Mouse (Mus musculus) layer of hippocampus, postnatal 25 days (tissue): ENCODE results near the gene Frmd4b. TPM values are rescaled to one million over a fixed set of nuclear protein-coding genes. Genes with fewer than 3 reads are reported as not detected.

Experiments
- DNase-seq, 2 experiments: peaks; one replicate each; pipeline ENCODE4 v3.0.0; 2022; ENCODE audit warnings: mixed read lengths in 2 of 2, low spot score in 1 of 2; ENCODE audit errors: extremely low spot score in 1 of 2
- total RNA-seq, 2 experiments: library from RNA; stranded (reverse); gene quantifications; 2 replicates each; pipeline ENCODE4 v1.2.3; 2021

Gene Frmd4b
- total RNA-seq, 2 experiments from 2014 or later: 26.8 to 35.0 TPM

GRCm38 (mm10) chr6:97341628-97342027 lies 275.7 kb downstream of the Frmd4b start:
- no peak for DNase-seq

GRCm38 (mm10) chr6:97341148-97341547 lies 276.2 kb downstream of the Frmd4b start:
- no peak for DNase-seq

- no peak for DNase-seq
These were observed 277.0 kb downstream of the Frmd4b start for GRCm38 (mm10) chr6:97340211-97340791.

- no peak for DNase-seq
These were observed 278.1 kb downstream of the Frmd4b start for GRCm38 (mm10) chr6:97339271-97339681.

- no peak for DNase-seq
These were observed 278.5 kb downstream of the Frmd4b start for GRCm38 (mm10) chr6:97338843-97339242.

- no peak for DNase-seq
These were observed 284.0 kb downstream of the Frmd4b start for GRCm38 (mm10) chr6:97333323-97333722.

- DNase-seq: no peak
These were observed 293.4 kb downstream of the Frmd4b start for GRCm38 (mm10) chr6:97323951-97324350.

GRCm38 (mm10) chr6:97322126-97322525 lies 295.2 kb downstream of the Frmd4b start:
- no peak for DNase-seq

GRCm38 (mm10) chr6:97321156-97321555 lies 296.2 kb downstream of the Frmd4b start:
- DNase-seq: no peak

GRCm38 (mm10) chr6:97319081-97319480 lies 298.3 kb downstream of the Frmd4b start:
- DNase-seq: no peak

GRCm38 (mm10) chr6:97317956-97318355 lies 299.4 kb downstream of the Frmd4b start:
- DNase-seq: no peak

GRCm38 (mm10) chr6:97316716-97317115 lies 300.6 kb downstream of the Frmd4b start:
- DNase-seq: no peak

GRCm38 (mm10) chr6:97315311-97315710 lies 302.0 kb downstream of the Frmd4b start:
- no peak for DNase-seq

GRCm38 (mm10) chr6:97312545-97312939 lies 304.8 kb downstream of the Frmd4b start:
- no peak for DNase-seq

GRCm38 (mm10) chr6:97311599-97312544 lies 305.5 kb downstream of the Frmd4b start:
- DNase-seq: peak in 1 of 2 experiments; percentile 21

- DNase-seq: no peak
These were observed 306.4 kb downstream of the Frmd4b start for GRCm38 (mm10) chr6:97310901-97311331.

- DNase-seq: no peak
These were observed 308.2 kb downstream of the Frmd4b start for GRCm38 (mm10) chr6:97309161-97309560.

- DNase-seq: no peak
These were observed 308.8 kb downstream of the Frmd4b start for GRCm38 (mm10) chr6:97308562-97308961.

- DNase-seq: no peak
These were observed 310.1 kb downstream of the Frmd4b start for GRCm38 (mm10) chr6:97307231-97307630.

- DNase-seq: no peak
These were observed 311.0 kb downstream of the Frmd4b start for GRCm38 (mm10) chr6:97306351-97306750.

- DNase-seq: no peak
These were observed 311.9 kb downstream of the Frmd4b start for GRCm38 (mm10) chr6:97305491-97305890.

GRCm38 (mm10) chr6:97305010-97305409 lies 312.3 kb downstream of the Frmd4b start:
- no peak for DNase-seq
